Mouse (Mus musculus) bone marrow, adult 2 months (tissue): Measurements from ENCODE around the gene Rpl18.

ENCODE experiments used
- CTCF ChIP-seq: fragments of 200-500 bp; IDR thresholded peaks from 2 replicates; pipeline ENCODE4 v1.5.1; 2011; ENCODE audit warnings: low read length, control low read depth; ENCODE audit not compliant: control insufficient read depth, insufficient read depth
- POLR2A ChIP-seq: fragments of 200-500 bp; IDR thresholded peaks from 2 replicates; pipeline ENCODE4 v1.6.1; 2011; ENCODE audit warnings: low read depth, mild to moderate bottlenecking, control low read depth, low read length, borderline replicate concordance; ENCODE audit not compliant: control insufficient read depth

GRCm38 (mm10) chr7:45701072-45701471, 14.2 kb upstream of the Rpl18 start:
- TF ChIP-seq POLR2A (no peak), CTCF (no peak)
